Mouse (Mus musculus) hindlimb bud, embryonic 11.5 days (tissue): Measurements from ENCODE around the gene Alg14.

Experiments
- DNase-seq: peaks from one replicate; pipeline ENCODE4 v3.0.0-alpha.2; 2012; ENCODE audit warnings: low read depth, low spot score; ENCODE audit errors: extremely low spot score

The Alg14 gene

DNA sequence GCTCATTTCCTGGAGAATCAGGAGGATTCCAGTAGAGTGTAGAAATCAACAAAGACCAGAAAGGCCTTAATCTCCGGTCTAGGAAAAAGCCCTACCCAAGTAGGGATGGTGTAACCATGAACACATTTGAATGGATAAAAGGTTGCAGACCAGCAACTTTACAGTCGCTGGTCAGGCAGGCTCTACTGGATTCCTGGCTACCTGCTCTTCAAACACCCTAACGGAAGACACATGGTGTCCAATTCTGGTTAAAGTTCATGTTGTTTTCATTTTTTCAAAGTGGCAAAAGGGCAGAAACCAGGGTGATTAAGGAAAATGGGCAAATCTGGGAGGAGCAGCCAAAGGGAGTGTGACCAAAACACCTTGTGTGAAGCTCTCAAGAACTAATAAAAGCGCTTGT is 14.6 kb upstream of the Alg14 start:
- DNase-seq, result no peak

- no peak for DNase-seq
These were observed 14.0 kb upstream of the Alg14 start for GRCm38 (mm10) chr3:121277557-121277956.

- DNase-seq, result no peak
These were observed 11.9 kb upstream of the Alg14 start for GRCm38 (mm10) chr3:121279679-121280078.

GRCm38 (mm10) chr3:121282998-121283397 is 8.6 kb upstream of the Alg14 start, which contains the start of gene Tmem56:
Tmem56 (minus strand) TSS chr3:121283098.
- DNase-seq, result no peak

DNA sequence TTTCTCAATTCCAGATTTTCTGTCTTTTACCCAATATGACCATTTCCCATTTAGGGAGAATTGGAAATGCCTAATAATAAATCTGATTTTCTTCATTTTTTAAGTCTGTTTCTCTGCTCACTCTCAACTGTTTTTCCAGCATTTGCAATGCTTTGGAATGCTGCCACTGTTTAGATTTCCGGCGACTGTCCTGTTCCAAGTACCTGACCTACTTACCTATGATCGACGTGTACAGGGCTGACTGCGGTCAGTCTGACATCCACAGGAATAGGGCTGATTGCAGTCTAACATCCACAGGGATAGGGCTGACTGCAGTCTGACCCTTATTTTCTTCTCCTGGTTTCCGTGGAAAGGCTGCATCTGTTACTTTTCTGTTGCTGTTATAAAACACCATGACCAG is 6.4 kb upstream of the Alg14 start:
- no peak for DNase-seq

DNA sequence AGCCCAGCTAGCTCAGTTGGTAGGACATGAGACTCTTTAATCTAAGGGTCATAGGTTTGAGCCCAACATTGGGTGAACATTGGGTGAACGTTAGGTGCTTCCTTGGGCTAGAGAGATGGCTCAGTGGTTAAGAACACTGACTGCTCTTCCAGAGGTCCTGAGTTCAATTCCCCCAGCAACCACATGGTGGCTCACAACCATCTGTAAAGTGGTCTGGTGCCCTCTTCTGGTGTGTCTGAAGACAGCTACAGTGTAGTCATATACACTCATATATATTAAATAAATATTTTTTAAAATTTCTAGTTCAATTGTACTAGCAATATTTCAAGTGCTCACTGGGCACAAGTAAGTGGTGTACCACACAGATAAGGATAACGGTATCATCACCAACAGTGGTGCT is 4.4 kb upstream of the Alg14 start:
- no peak for DNase-seq

DNA sequence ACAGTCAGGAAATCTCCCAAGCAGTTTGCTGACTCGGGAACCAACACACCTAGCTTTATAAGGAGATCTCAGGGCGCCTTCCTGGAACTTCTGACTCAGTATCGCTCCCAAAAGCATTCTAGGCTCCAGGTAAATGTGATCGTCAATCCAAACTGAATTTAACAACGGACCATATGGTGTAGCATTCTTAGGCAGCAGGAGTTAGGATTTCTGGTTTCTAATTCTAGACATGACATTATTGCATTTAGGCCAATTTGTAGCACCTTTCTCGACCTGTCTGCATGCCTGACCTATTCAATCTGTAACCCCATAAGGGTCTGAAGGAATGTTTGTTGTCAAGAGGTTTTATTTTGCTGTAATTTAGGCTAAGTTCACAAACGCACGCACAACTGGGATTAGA is 892 bp upstream of the Alg14 start:
- no peak for DNase-seq

GRCm38 (mm10) chr3:121291225-121291559 is 381 bp upstream of the Alg14 start:
- no peak for DNase-seq

DNA sequence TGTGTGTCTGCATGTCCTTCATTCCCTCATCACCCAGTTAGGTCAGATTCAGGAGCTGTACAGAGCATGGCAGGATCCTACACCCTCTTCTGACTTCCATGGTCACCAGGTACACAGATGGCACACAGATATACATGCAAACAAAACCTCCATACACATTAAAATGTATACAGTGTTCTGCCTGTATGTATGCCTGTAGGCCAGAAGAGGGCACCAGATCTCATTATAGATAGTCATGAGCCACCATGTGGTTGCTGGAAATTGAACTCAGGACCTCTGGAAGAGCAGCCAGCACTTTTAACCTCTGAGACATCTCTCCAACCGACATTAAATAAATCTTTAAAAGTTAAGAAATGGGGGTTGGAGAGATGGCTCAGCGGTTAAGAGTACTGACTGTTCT is 2.6 kb downstream of the Alg14 start:
- no peak for DNase-seq

DNA sequence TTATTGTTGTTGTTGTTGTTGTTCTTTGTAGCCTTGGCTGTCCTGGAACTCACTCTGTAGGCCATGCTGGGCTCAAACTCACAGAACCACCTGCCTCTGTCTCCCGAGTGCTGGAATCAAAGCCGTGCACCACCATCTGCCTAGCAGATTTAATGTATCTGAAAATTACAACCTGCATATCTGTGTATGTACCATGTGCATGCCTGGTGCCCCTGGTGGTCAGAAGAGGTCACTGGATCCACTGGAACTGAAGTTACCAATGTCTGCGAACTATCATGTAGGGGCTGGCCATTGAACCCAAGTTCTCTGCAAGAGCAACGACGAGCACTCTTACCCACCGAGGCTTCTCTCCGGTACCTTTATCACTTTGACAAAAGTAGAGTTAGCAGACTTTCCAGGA is 15.1 kb downstream of the Alg14 start:
- DNase-seq, result no peak

DNA sequence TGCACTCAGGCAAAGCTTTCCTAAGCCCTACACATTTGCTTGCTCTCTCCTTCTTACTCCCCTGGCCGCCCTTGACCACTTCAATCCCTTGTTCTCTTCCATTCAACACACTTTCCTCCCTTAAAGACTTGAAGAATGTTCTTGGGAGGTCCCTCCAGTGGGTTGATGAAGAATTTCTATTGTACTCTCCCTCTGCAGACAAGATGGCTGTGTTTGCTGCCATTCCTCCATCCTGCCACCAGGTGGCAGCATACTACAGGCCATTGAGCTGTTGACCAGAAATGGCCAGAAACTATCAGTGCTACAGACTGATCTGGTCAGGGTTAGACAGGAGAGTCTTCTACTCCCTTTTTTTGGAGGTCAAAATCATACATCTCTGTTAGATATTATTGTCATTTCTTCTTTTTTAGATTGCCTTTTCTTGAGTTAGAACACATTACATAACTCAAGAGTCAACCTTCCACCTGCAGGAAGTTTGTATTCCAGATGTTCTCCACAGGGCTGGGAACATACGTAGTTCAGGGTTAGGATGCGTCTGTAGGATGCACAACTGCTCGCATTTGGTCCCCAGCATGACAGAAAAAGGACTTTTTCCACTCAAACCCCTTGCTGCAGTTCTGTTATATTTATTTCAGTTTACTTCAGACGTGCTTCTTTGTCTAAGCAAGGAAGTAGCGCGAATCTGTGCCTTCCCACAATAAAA is 16.1 kb downstream of the Alg14 start:
- DNase-seq, result peak; percentile 72

- DNase-seq, result no peak
These were observed 17.4 kb downstream of the Alg14 start for GRCm38 (mm10) chr3:121308935-121309334.

DNA sequence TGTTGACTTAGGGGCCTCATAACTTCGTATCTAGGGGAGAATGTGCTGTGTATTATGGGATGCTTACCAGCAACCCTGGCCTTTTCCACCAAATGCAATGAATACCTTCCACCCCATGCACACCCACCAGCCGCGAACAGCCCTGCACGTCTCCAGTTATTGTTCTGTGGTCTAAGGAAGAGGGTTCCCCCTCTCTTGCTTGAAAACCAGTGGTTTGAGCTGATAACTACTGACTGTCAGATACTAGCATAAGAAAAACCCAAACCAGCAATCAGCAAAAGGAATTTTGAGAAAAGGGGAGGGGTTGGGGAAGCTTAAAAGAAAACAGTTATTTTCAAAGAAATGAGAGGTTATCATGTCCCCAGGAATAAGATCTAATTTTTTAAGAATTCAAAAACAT is 17.9 kb downstream of the Alg14 start:
- DNase-seq, result no peak

DNA sequence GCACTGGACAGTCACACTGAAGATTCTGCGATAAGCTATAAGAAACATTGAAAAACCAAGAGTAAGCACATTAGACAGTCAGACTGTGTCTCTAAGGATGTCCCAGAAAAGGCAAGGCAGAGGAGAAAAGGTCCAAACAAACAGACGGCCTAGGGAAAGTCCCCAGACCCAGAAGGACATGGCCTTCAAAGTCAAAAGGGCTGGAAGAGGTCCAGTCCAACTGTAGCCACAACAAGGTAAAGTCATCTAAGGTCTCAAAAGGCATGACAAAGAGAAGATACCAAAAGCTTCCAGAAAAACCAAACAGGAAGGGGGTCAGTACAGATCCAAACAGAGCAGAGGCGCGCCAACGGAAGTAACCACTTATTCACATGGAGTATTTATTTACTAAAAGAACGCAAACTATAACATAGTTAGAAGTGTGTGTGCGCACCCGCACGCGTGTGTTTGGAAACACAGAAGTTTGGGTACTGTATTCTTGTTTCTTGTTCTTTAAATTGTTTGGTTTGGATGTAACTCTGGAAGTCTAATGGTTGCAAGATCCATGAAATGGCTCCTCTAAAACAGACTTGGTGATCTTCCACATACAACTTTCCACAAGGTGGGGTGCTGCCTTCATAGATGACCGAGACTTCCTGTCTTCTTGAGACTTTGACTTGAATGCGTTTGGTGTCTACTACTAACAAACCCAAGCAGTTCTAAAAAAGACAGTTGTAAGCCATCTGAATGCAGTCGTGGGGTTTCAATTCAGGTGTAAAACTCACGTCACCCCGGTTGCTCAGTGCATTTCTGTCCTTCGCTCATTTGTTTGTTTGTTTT is 18.5 kb downstream of the Alg14 start:
- DNase-seq, result no peak

GRCm38 (mm10) chr3:121312426-121312825 is 20.9 kb downstream of the Alg14 start:
- no peak for DNase-seq

DNA sequence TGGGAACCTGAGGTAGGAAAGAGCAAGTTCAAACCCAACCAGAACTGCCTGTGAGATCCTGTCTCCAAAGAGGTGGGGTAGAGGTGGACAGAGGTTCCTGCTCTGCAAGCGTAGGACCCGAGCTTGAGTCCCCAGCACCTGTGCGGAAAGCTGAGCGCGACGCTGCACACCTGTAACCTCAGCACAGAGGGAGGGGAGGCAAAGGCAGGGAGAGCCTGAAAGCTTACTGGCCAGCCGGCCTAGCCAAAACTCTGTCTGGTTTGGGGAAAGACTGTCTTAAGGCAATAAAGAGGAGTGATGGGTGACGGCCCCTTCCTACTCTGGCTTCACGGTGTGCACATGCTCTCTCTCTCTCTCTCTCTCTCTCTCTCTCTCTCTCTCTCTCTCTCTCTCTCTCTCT is 21.4 kb downstream of the Alg14 start:
- no peak for DNase-seq

GRCm38 (mm10) chr3:121314149-121314548 is 22.6 kb downstream of the Alg14 start:
- no peak for DNase-seq

- no peak for DNase-seq
These were observed 23.9 kb downstream of the Alg14 start for GRCm38 (mm10) chr3:121315498-121315897.

GRCm38 (mm10) chr3:121319906-121320305 is 28.3 kb downstream of the Alg14 start:
- DNase-seq, result no peak

- DNase-seq, result no peak
These were observed 29.3 kb downstream of the Alg14 start for GRCm38 (mm10) chr3:121320896-121321295.

GRCm38 (mm10) chr3:121323371-121323770 is 31.8 kb downstream of the Alg14 start:
- DNase-seq, result no peak

DNA sequence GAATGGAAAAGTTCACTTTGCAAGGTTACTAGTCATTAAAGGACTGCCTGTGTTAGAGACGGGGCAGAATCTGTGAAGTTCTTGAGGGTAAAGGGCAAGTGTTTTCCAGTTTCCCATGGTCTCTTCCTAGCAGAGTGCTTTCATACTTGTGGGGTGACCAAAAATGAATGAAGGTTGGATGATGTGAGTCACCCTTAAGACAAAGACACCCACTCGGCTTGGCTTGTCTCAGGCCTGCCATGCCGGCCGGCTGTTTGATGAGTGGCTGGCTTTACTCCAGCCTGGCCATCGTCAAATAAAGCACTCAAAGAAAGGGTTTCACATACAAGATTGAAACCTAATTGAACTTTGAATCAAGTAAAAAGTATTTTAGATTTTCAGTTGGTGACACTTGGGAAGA is 35.8 kb downstream of the Alg14 start:
- DNase-seq, result no peak

GRCm38 (mm10) chr3:121329647-121330046 is 38.1 kb downstream of the Alg14 start:
- no peak for DNase-seq
